Mouse (Mus musculus): ENCODE measurements around the gene Sash1. TPM values are rescaled to one million over a fixed set of nuclear protein-coding genes. Genes with fewer than 3 reads are reported as not detected.

Sash1 gene
- polyA plus RNA-seq, 1 experiment = 0.03 TPM

DNA sequence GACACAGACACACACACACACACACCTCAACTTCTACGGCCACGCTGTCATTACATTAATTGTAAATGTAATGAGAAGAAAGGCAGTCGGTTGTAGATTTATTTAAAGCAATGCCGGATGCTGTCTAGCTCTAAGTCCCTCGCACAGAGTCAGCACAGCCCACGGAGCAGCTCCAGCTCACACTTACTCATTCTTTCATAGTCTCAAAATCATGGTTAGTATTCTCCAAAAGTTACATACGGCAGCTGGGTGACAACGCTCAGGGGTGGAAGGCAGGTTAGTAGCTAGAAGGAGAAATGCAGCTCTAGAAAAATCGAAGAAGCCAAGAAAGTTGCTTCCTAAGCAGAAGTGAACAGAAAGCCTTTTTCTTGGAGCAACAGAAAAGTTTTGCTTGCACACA, 124.2 kb downstream of the Sash1 start:
- Histone ChIP-seq H3K4me1 (ENCODE audit: control insufficient read depth) (no peaks in the 10 kb centered on the region), H3K36me3 (ENCODE audit: control insufficient read depth) (no peaks in the 10 kb centered on the region), H3K4me3 (replicated peaks) (no peak overlapping the region), H3K27me3 (ENCODE audit: control insufficient read depth) (no peaks in the 10 kb centered on the region), H3K9me3 (ENCODE audit: control insufficient read depth, low read length) (no peaks in the 10 kb centered on the region)
- TF ChIP-seq GATA1 (IDR thresholded peaks at IDR 0.05; ENCODE audit: low read length) = no peak

DNA sequence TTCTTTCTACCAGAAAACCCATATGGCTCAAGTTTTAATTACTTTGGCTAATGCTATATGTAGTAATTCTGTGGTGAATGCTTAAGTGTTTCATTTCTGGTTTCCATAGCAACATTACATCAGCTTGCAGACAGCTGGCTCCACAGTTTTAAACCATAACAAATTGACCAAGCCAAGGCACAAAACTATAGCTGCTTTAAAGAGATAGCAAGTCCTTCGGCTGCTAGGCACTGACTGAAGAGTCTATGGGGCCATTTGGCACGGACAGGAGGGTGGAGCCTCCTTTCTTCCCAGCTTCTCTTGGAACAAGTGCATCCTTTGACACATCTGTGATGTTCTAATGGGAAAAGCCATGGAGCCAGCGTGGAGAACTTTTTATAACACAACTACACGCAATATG, 125.3 kb downstream of the Sash1 start:
- Histone ChIP-seq H3K9me3 (ENCODE audit: control insufficient read depth, low read length) (no peaks in the 10 kb centered on the region), H3K4me1 (ENCODE audit: control insufficient read depth) (no peaks in the 10 kb centered on the region), H3K4me3 (replicated peaks) (no peak overlapping the region), H3K36me3 (ENCODE audit: control insufficient read depth) (no peaks in the 10 kb centered on the region), H3K27me3 (ENCODE audit: control insufficient read depth) (no peaks in the 10 kb centered on the region)
- no peak for TF ChIP-seq GATA1 (IDR thresholded peaks at IDR 0.05; ENCODE audit: low read length)

DNA sequence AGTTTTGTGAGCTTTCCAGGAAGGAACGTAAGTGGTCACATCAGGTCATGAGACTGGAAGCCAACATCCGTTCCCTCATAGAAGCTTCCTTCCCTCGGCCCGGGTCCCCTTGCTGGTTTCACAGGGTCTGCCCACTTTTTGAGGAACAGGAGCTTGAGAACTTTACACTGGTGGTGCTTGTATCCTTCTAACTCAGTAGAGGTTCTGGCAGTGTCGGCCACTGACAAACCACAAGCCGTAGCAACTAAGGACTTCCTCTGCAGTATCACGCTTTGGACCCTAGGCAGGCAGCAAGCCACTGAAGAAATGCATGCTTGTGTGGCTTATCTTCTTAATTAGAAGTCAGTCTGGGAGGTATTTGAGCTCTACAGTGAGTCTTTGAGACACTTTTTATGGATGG, 126.6 kb downstream of the Sash1 start:
- Histone ChIP-seq H3K9me3 (ENCODE audit: control insufficient read depth, low read length) (no peaks in the 10 kb centered on the region), H3K4me1 (ENCODE audit: control insufficient read depth) (no peaks in the 10 kb centered on the region), H3K4me3 (replicated peaks) (no peak overlapping the region), H3K27me3 (ENCODE audit: control insufficient read depth) (no peaks in the 10 kb centered on the region), H3K36me3 (ENCODE audit: control insufficient read depth) (no peaks in the 10 kb centered on the region)
- TF ChIP-seq TAL1 (IDR thresholded peaks at IDR 0.05; ENCODE audit: low read length) (no peak), GATA1 (IDR thresholded peaks at IDR 0.05; ENCODE audit: low read length) (no peak)

DNA sequence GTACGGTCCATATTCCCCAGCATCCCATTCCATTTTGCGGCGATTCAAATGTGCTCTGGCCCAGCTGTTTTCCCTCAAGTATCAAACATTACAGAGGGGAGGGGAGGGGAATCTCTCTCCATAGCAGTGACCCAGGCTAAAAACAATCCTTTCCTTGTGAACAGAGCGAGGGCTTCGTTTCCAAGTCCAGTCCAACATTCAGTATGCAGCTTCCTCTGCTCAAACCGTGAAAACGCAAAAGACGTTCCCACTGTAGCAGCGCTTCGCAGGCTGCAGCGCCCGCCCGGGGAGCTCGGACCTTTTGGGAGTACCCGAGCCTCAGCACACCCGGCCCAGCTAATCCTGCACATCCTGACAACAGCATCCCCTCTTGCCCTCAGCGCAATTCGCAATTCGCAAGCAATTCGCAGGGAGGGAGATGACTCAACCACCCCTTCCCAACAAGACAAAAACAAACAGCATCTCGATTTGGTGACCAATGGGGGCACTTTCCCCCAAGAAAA, 128.4 kb downstream of the Sash1 start:
- Histone ChIP-seq H3K4me1 (ENCODE audit: control insufficient read depth) (no peaks in the 10 kb centered on the region), H3K27me3 (ENCODE audit: control insufficient read depth) (no peaks in the 10 kb centered on the region), H3K4me3 (replicated peaks) (no peak overlapping the region), H3K36me3 (ENCODE audit: control insufficient read depth) (no peaks in the 10 kb centered on the region), H3K9me3 (ENCODE audit: control insufficient read depth, low read length) (no peaks in the 10 kb centered on the region)
- TF ChIP-seq TAL1 (IDR thresholded peaks at IDR 0.05; ENCODE audit: low read length) (no peak), GATA1 (IDR thresholded peaks at IDR 0.05; ENCODE audit: low read length) (no peak)

DNA sequence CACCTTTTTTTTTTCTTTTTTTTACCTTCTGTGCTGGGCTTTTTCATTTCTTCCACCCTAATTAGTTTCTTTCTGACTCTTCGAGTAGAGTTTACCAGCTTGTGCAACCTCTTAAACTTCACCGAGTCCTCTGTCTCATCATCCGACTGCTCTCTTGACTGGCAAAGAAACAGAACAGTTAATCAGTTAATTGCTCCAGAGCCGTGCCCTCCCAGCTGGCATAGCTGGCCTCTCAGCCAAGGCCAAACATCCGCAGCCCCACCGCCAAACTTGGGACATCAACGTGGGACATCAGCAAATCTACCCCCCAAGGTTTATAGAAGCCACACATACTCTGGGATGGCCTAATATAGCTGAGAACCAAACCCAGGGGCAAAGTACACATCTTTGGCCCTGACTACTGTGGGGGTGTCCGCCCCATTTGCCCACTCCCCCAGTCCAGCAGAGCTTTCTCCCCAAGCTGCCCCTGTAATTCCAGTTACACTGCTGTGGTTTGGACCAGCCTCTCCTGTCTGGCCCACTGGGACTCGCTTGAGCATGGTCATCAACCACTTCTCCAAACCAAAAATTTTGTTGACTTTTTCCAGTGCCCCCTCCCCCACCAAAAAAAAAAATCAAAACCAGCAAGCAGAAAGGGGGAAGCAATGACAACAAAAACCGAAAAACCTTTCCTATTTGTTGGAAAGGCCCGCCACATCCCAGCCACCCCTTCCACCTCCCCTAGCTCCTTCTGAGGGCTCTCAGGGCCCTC, 129.1 kb downstream of the Sash1 start:
- Histone ChIP-seq H3K4me1 (ENCODE audit: control insufficient read depth) (no peaks in the 10 kb centered on the region), H3K27me3 (ENCODE audit: control insufficient read depth) (no peaks in the 10 kb centered on the region), H3K36me3 (ENCODE audit: control insufficient read depth) (no peaks in the 10 kb centered on the region), H3K4me3 (replicated peaks) (no peak overlapping the region), H3K9me3 (ENCODE audit: control insufficient read depth, low read length) (no peaks in the 10 kb centered on the region)
- no peak for TF ChIP-seq GATA1 (IDR thresholded peaks at IDR 0.05; ENCODE audit: low read length)
- no peak for TF ChIP-seq TAL1 (IDR thresholded peaks at IDR 0.05; ENCODE audit: low read length)

DNA sequence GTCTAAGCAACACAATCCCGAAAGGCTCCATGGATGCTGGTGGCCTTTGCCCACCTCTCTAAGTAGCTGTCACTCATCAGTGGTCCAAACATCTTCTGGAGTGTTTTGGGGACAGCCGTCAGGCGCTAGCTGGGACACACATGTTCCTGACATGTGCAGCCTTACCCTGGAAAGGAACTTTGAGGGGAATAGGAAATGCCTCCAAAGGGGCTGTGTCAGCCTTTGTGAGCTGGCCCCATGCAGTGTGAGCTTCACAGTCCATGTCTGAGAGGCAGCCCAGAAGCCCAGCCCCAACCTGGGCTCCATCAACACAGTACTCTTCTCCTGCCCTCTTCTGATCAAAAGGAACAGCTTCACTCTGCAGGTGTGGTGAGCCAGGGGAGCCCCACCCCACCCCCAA, 132.5 kb downstream of the Sash1 start:
- H3K9me3 ChIP-seq (ENCODE audit: control insufficient read depth, low read length) = no peaks in the 10 kb centered on the region
- TF ChIP-seq GATA1 (IDR thresholded peaks at IDR 0.05; ENCODE audit: low read length) (no peak), TAL1 (IDR thresholded peaks at IDR 0.05; ENCODE audit: low read length) (no peak)

DNA sequence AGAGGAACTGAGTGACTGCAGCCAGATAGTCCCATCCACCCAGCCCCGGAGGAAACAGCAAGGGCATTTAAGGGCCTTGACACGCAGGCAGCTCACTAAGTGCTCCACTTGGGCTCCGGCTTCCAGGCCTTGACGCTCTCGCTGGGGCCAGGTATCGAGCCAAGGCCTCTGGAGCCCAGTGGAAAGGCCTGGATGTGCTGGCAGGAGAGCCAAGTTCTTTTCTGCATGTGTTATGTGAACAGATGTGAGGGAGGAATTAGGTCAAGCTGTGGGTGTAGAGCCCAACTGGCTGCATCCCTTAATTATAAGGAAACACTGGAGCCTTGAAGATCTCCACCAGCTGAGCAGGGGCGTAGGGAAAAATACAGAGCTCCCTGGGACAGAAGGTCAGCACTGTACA, 133.4 kb downstream of the Sash1 start:
- no peaks in the 10 kb centered on the region for H3K4me1 ChIP-seq (ENCODE audit: control insufficient read depth)
- no peak overlapping the region for H3K4me3 ChIP-seq (replicated peaks)
- TF ChIP-seq TAL1 (IDR thresholded peaks at IDR 0.05; ENCODE audit: low read length) = no peak
- TF ChIP-seq GATA1 (IDR thresholded peaks at IDR 0.05; ENCODE audit: low read length) = no peak
- H3K36me3 ChIP-seq (ENCODE audit: control insufficient read depth) = no peaks in the 10 kb centered on the region; the same call in 1 of the 2 replicates
- H3K27me3 ChIP-seq (ENCODE audit: control insufficient read depth) = no peaks in the 10 kb centered on the region
- H3K9me3 ChIP-seq (ENCODE audit: control insufficient read depth, low read length) = no peaks in the 10 kb centered on the region

More for the DNA sequence above, 132.5 kb downstream of the Sash1 start:
- H3K27me3 ChIP-seq (ENCODE audit: control insufficient read depth) = no peaks in the 10 kb centered on the region
- H3K36me3 ChIP-seq (ENCODE audit: control insufficient read depth) = no peaks in the 10 kb centered on the region; the same call in 1 of the 2 replicates
- no peaks in the 10 kb centered on the region for H3K4me1 ChIP-seq (ENCODE audit: control insufficient read depth)
- H3K4me3 ChIP-seq (replicated peaks) = no peak overlapping the region

DNA sequence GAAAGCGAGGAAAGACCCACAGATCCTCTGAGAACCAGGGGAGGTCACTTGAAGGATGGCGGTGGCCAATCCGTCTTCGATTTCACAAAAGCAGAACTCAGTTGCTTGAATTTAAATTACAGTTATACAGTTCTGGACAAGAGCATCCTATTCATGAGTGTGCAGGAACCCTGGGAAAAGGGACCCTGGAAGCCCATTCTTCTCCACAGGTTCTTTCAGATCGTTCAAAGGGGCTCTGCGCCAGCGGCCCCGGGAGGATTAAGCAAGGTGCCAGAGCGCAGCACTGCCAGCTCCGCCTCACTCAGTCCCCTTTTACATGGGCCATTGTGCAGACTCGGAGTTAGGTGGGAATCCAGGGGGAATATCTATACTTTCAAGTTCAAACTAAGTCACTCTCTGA, 136.3 kb downstream of the Sash1 start:
- Histone ChIP-seq H3K36me3 (ENCODE audit: control insufficient read depth) (no peaks in the 10 kb centered on the region; the same call in 1 of the 2 replicates), H3K4me1 (ENCODE audit: control insufficient read depth) (no peaks in the 10 kb centered on the region), H3K4me3 (replicated peaks) (no peak overlapping the region), H3K9me3 (ENCODE audit: control insufficient read depth, low read length) (no peaks in the 10 kb centered on the region), H3K27me3 (ENCODE audit: control insufficient read depth) (no peaks in the 10 kb centered on the region)
- TF ChIP-seq TAL1 (IDR thresholded peaks at IDR 0.05; ENCODE audit: low read length) (no peak), GATA1 (IDR thresholded peaks at IDR 0.05; ENCODE audit: low read length) (no peak)

DNA sequence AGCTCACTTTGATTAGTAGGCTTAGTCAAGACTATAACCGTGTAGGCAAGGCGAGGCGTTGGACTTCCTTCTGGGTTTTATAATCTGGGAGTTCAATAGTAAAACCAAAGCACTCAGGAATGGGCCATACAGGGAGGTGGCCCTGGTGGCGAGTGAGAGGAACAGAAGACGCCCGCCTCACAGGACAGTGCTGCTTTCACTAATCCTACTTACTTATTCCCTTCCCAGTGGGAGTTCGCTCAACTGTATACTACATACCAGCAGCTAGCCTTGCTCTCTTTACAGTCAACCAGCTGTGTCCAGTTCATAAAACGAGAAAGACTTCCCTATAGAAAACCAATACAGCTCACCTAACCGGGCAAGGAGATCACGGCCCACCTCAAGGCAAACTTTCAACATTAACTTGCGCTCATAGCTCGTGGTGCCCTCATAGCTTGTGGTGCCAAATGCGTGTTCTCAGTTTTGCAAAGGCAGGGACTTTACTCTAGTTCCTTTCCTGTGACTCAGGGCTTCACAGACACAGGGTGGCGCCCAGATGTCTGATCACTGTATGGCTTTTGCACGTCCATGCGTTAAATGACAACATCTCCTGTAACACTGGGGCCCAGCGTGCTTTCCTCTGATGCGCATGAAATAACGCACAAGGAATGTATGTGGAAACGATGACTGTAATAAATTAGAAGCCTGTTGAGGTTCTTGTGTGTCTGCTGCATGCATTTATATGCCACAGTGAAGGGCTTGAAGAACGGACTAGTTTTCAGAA, 138.2 kb downstream of the Sash1 start:
- H3K9me3 ChIP-seq (ENCODE audit: control insufficient read depth, low read length) = no peaks in the 10 kb centered on the region
- TF ChIP-seq TAL1 (IDR thresholded peaks at IDR 0.05; ENCODE audit: low read length) (no peak), GATA1 (IDR thresholded peaks at IDR 0.05; ENCODE audit: low read length) (no peak)
- H3K4me1 ChIP-seq (ENCODE audit: control insufficient read depth) = no peaks in the 10 kb centered on the region
- H3K36me3 ChIP-seq (ENCODE audit: control insufficient read depth) = no peaks in the 10 kb centered on the region; the same call in 1 of the 2 replicates
- H3K27me3 ChIP-seq (ENCODE audit: control insufficient read depth) = no peaks in the 10 kb centered on the region
- H3K4me3 ChIP-seq (replicated peaks) = no peak overlapping the region
